Mouse (Mus musculus) heart, postnatal 0 days (tissue): ENCODE measurements around the gene Clnk.

Experiments used
- CTCF ChIP-seq: IDR thresholded peaks from 2 replicates; pipeline ENCODE4 v1.5.1; 2016; ENCODE audit warnings: antibody characterized with exemption, control low read depth, low read depth
- EP300 ChIP-seq: IDR thresholded peaks from 2 replicates; pipeline ENCODE4 v1.6.1; 2016; ENCODE audit warnings: antibody characterized with exemption, low read depth

DNA sequence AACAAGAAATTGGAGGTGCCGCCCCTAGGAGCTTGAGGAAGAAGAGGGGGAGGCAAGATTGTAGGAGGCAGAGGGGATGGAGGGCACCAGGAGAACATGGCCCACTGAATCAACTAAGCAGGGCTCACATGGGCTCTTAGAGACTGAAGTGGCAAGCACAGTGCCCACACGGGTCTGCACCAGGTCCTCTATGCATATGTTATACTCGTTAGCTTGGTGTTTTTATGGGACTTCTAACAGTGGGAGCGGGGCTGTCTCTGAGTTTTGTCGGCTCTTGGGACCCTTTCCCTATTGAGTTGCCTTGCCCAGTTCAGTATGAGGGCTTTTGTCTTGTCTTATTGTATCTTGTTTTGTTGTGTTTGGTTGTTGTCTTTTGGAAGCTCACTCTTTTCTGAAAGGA is 50.0 kb downstream of the Clnk start:
- TF ChIP-seq CTCF (no peak), EP300 (no peak)
